Mouse (Mus musculus) adrenal gland, adult 18-20 months (tissue): ENCODE measurements at regions not wholly inside any gene's neighbourhood (a gene's known extent, or its start where the extent isn't known, plus 50 kb on each side); places are given as distances from the start of the nearest gene placed in this dataset.

Source experiments
- DNase-seq, 2 experiments: peaks; one replicate each; pipeline ENCODE4 v3.0.0; 2021 to 2022; ENCODE audit warnings: low spot score in 2 of 2

DNA sequence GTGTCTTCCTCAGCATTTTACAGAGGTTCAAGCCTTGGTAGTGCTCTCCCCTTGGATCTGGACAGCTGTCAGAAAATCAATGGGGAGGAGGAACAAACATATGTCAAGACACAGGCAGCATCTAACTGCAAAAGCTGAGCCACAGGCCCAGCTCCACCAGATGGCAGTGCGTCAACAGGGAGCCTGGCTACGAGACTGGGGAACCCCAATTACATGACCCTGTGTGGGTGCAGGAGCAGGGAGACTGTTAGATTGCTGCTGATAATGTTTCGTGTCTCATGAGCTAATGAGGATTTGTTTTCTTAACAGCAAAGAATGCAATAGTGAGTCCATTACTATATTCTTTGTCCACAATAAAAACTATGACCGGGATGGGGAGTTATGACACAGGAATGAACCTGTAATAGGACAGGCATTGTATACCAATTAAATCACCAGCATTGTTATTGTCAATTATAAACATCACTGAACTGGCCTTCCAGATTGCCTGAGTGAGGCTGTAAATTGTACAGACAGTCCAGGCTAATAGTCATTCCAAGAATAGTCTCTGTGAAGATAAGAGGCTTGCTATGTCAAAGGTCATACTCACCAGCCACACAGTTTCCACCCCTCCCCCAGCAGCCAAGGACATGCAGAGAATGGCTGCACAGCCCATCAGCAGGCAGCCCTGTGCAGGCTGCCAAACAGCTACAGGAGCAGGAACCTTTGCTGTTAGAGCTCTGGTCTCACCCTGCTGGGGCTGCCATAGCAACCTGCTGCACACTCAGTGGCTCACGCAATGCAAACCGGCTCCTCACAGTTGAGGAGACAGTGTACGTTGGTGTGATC lies 58.8 kb upstream of the Barx2 start:
- peak; percentile 67 to 68 for DNase-seq

DNA sequence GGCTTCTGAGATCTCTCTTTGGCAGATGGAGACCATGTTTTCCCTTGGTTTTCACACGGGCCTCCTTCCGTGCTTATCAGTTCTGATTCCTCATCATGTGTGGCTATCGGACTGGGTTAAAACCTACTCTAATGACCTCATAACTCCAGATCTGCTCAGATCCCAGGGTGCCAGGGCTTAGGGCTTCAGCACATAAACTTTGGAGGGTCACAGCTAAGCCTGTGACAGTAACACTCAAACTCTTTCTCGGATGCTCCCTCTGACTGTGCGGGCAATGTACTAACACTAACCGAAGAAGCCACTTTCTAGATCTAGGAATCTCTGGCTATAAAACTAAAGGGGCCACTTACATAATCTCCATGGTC lies 59.3 kb upstream of the Barx2 start:
- no peak for DNase-seq

- DNase-seq: no peak
Measured at GRCm38 (mm10) chr9:31976191-31976590, 62.9 kb upstream of the Barx2 start.

DNA sequence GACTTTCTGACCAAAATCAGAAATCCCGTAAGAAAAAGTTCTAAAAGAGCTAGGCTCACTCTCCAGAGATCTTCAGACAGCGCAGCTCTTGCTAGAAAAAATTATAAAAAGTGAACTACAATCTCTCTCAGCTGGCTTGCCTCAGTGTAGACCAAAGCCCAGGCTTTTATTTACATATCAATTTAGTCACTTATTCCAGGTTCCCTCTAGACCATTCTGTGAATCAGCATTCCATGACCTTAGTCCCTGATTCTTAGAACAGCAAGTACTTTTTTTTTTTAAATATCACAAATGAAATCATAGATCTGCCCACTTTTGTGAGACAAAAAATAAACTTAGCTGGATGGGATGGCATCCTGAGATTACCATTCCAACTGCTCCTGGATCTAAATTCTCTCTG lies 64.8 kb upstream of the Barx2 start:
- no peak for DNase-seq

DNA sequence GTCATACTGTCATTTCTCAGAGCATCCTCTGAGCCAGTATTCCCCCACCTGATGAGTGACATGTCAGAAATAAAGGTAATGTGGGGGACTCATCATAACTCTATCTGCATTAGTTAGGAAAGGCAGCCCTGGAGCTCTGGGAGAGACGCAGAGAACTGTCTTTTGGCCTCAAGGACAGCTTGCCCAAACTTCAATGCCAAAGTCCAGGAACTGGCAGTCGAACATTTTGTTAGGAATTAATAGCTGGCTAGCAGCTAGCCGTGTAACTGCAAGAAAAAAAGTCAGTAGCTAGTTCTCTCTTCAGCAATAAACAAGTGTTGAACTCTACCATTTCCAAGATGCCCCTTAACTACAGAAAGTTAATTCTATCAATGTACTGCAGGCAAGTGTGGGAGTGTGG lies 65.9 kb upstream of the Barx2 start:
- no peak for DNase-seq

GRCm38 (mm10) chr9:31980459-31980858 lies 67.2 kb upstream of the Barx2 start:
- DNase-seq: no peak

DNA sequence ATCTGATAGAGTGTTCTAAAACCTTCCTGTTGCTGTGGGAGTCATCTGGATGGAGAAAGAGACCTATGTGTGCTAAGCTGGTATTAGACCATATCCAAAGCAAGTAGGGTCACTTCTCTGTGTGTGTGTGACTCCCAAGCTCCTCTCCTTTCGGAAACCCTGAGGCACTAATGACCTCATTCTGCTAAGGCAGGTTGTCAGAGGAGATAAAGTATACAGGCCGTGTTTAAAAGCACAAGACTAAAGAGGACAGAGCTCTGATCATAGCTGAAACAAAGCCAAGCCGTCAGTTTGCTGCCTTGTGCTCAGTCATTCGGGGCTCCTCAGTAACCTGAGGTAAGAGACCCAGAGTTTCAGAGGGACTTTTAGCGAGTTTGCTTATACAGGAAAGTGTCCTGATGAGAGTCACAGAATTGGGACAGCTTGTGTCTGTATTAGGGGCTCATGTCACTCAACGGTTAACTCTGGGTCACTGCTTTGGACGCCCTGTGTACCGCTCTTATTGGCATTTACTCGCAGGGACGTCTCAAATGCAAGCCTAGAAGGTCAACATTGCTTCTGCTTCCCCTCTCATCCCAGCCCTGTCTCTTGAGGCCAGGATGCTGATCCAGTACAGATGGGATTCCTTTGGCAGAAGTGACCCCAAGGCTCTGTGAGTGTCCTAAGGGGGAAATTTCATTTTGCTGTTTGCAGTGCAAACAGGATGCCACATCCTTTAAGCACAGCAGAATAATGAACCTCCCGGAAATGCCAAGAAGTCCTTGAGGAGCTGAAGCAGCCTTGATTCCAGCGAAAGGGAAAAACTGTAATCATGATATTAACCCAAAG lies 70.7 kb upstream of the Barx2 start:
- no peak for DNase-seq

GRCm38 (mm10) chr9:31988826-31989225 lies 75.6 kb upstream of the Barx2 start:
- no peak for DNase-seq

- DNase-seq: no peak
Measured at GRCm38 (mm10) chr9:31989581-31990360, 76.5 kb upstream of the Barx2 start.

- DNase-seq: no peak
Measured at GRCm38 (mm10) chr9:31990456-31990855, 77.2 kb upstream of the Barx2 start.

DNA sequence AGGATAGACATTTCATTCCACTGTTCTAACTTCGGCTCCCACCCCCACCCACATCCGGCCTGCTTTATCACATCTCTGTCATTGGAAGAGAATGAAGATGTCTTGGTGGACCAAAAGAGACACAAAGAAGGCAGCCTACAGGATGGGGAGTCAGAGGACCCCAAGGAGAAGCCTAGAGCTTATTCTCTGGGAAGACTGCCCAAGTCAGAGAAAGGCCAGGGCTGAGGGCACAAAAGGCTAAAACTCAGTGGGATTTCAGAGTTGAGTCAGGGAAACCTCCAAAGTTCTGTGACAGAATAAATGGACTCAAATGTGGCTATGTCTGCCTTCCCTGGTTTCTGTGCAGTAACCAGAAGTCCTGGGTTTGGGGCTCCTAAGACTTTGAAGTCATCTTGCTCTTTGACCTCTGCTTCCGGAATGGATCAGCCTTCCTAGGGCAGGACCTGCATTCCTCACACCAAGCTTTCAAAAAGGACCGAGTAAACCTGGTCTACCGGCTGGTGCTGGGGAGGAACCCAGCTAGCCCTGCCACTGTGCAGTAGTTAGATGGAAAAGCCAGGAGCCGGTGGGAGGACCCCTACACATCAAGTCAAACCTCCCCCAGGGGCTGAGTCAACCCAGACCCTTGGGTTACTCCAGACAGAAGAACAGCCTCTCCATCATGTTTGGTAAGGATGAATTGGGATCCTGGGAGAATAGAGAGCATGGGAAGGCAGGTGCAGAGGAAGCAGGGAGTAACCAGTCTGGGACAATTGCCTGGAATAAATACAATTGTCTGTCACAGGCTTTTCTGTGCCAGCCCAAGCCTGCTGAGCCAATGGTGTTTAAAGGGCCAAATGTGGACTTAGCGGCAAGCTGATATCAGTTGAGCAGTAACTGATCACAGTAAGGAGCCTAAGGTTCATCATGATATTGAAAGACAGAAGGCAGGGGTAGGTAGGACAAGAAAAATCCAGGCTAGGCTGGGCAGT lies 80.7 kb upstream of the Barx2 start:
- no peak for DNase-seq

- DNase-seq: no peak
Measured at GRCm38 (mm10) chr9:31995101-31995500, 81.8 kb upstream of the Barx2 start.

- DNase-seq: no peak
Measured at GRCm38 (mm10) chr9:31995700-31996099, 82.4 kb upstream of the Barx2 start.

DNA sequence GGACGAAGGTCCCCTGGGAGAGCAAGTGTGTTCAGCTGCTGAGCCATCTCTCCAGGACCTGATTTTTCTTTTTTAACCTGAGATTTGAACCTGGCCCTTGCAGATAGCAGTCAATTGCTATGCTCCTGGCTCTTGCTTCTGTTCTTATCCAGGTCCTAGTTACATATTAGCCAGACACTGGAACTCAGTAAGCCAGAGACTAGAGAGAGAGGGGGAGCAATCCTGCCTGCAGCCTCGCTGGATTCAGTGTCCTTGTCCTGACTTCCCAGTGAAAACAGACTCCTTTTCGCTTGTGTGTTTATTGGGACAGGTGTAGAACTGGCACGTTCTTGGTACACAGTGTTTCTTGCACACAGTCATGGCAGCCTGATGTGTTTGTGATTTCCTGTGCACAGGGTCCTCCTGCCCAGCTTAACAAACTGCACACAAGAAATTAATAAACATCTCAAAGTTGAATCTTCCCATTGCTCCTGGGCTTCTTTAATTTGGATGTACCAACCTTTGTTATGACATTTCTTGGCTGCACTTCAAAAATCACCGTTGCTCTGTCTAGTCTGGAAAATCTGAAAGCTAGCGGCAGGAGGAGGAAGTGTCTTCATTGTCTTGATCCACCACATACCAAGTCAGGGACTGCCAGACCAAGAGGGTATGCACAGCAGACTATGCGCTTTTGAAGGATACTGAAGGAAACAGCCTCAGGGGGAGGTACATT lies 83.4 kb upstream of the Barx2 start:
- DNase-seq: no peak

DNA sequence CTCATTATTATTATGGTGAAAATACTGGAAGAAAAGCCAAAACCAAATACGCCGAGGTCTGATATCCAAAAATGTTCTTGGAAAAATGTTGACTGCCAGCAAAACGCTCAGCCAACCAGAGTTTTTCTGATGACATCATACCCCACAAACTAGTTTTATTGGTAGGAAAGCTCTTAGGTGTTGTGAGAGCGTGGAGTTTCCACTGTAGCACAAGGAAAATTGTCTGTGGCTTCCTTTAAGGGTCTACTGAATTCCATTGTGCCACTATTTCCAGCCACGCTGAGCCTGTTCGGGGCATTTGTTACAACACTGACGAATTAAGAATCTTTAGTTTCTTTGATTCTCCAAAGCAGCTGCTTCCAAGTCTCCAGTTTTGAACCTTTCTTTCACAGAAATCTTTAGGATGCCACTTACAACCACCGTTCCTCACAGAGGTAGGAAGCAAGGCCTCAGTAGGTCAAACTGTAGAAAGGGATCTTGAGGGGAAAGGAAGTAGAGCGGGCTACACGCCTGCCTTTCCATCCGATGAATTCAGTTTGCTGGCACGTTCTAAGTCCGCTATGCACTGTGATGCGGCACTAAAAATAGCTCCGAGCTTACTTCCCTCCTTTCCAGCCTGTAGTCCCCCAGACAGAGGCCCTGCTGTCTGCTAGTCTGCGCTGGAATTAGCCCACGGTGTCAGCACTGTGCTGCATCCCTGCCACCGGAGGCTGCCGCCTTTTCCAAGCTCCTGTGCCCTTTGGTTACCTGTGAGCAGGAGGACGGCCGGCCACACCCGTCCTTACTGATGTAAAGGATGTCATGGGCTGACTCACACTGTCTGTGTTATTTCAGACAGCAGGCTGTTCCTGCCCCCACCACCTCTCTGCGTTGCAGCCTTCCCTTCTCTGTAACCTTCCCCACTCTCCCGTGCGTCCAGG lies 84.2 kb upstream of the Barx2 start:
- no peak for DNase-seq

DNA sequence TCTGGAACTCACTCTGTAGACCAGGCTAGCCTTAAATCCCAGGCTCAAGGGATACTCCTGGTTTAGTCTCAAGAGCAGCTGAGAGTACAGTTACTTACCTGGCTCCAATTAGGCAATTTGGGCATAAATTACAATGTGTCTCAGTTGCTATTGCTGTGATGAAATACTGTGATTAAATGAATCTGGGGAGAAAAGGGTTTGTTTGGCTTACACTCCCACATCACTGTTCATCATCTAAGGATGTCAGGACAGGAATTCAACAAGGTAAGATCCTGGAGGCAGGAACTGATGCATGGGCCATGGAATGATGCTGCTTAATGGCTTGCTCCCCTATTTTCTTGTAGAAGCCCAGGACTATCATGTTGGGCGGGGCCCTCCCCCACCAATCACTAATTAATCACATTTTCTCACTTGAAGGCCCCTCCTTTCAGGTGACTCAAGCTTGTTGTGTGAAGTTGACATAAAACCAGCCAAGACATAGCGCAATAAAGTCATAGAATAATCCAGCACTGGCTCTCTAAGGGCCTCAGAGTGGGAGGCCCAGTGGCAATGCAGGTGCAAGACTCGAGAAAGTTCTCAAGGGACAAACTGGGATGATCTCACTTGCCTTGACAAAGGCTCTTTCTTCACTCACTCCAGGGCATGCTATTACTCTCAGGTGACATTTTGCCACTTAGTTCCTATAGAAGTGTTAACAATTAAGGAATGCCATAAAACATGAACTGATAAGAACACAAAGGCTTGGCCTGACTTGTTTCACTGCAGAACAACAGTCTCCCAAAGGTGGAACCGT lies 85.4 kb upstream of the Barx2 start:
- no peak for DNase-seq

GRCm38 (mm10) chr9:31999760-32000159 lies 86.5 kb upstream of the Barx2 start:
- DNase-seq: no peak

- no peak for DNase-seq
Measured at GRCm38 (mm10) chr9:32002924-32003323, 89.7 kb upstream of the Barx2 start.
